Mouse (Mus musculus): ENCODE measurements around the gene Ice1. TPM values are rescaled to one million over a fixed set of nuclear protein-coding genes. Genes with fewer than 3 reads are reported as not detected.

Gene Ice1
- polyA plus RNA-seq (2012; rRNA removed; ENCODE audit: low replicate concordance) = 19.0 and 35.4 TPM in 2 replicates

DNA sequence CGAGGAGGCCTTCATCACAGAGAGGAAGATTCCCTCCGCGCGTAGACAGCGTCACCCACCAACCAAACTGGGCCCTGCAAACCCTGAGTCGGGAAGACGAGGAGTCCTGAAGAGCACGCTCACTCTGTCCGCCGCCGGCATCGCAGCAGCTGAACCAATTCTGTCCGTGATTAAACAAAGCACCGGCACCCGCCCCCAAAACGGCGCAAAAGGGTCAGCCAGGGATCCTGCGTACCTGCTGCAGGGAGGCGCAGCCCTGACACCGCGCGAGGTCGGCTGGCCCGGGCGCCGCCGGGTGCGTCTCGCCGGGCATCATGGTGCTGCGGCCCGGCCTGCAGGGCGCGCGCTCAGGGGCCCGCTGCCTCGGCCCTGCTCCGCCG, at the start of gene Ice1:
Gene Ice1 (minus strand): TSS at position 353 of the 380 bp plus-strand sequence.

Other genes starting within 250 kb of the Ice1 start
- gene Adamts16, start 204.2 kb upstream of the Ice1 start, polyA plus RNA-seq (2012; rRNA removed; ENCODE audit: low replicate concordance) = 3.2 and 4.6 TPM in 2 replicates